Mouse (Mus musculus) heart, adult 2 months (tissue): Measurements from ENCODE around the gene Mapk1. TPM values are rescaled to one million over a fixed set of nuclear protein-coding genes. Genes with fewer than 3 reads are reported as not detected.

ENCODE experiments used
- DNase-seq, 2 experiments: peaks; one replicate each; pipeline ENCODE4 v3.0.0; 2021
- H3K27ac ChIP-seq: fragments of 200-600 bp; 2 replicates; pipeline ENCODE4 v1.8.1; 2022
- H3K27me3 ChIP-seq: fragments of 200-500 bp; 2 replicates; pipeline ENCODE4 v1.6.1; 2012; ENCODE audit warnings: mild to moderate bottlenecking, low read length, inconsistent platforms, mixed read lengths; ENCODE audit not compliant: control insufficient read depth, insufficient read depth
- H3K36me3 ChIP-seq: fragments of 200-500 bp; 2 replicates; pipeline ENCODE4 v1.6.1; 2012; ENCODE audit warnings: low read length, inconsistent platforms; ENCODE audit not compliant: control insufficient read depth, insufficient read depth
- H3K4me1 ChIP-seq: fragments of 200-500 bp; 2 replicates; pipeline ENCODE4 v1.6.1; 2011; ENCODE audit warnings: low read length; ENCODE audit not compliant: control insufficient read depth, insufficient read depth
- H3K4me3 ChIP-seq: fragments of 200-600 bp; 2 replicates; pipeline ENCODE4 v1.8.1; 2022
- H3K79me2 ChIP-seq: fragments of 200-500 bp; replicated peaks from 2 replicates; pipeline ENCODE4 v1.6.1; 2012; ENCODE audit warnings: mild to moderate bottlenecking, inconsistent platforms, low read length, moderate library complexity, mixed read lengths; ENCODE audit not compliant: control insufficient read depth, insufficient read depth
- H3K9ac ChIP-seq: fragments of 200-500 bp; 2 replicates; pipeline ENCODE4 v1.6.1; 2012; ENCODE audit warnings: low read depth, mild to moderate bottlenecking, control low read depth, inconsistent platforms, low read length, mixed read lengths
- CTCF ChIP-seq: fragments of 200-600 bp; IDR thresholded peaks from 2 replicates; pipeline ENCODE4 v1.8.1; 2022; ENCODE audit warnings: antibody characterized with exemption, mild to moderate bottlenecking, moderate library complexity
- EP300 ChIP-seq: fragments of 200-500 bp; IDR thresholded peaks from 2 replicates; pipeline ENCODE4 v1.6.1; 2011; ENCODE audit warnings: low read depth, low read length, control low read depth; ENCODE audit not compliant: insufficient read depth
- POLR2A ChIP-seq: fragments of 200-500 bp; IDR thresholded peaks from 2 replicates; pipeline ENCODE4 v1.6.1; 2011; ENCODE audit warnings: mild to moderate bottlenecking, low read depth, low read length, control low read depth; ENCODE audit not compliant: insufficient read depth
- WGBS: fragments of 180-500 bp; shearing (Covaris S2); methylation state at CpG from one replicate; pipeline ENCODE4 v1.1.7; 2018; 5-methylcytosine and 5-hydroxymethylcytosine counted together
- intact Hi-C: fragments of 180-260 bp; cut with DNase I; formaldehyde crosslinking; loops from one replicate; pipeline ENCODE4 v1.15.1; 2025
- polyA plus RNA-seq: library from polyadenylated mRNA; depleted of rRNA; stranded (reverse); fragments of >200 nt; gene quantifications from 2 replicates; pipeline ENCODE4 v1.2.3, GENCODE M21; 2012; rRNA removed
- total RNA-seq, 2 experiments: library from RNA; stranded (reverse); gene quantifications; 2 replicates each; pipeline ENCODE4 v1.2.3; 2021

The Mapk1 gene
- total and polyA plus RNA-seq, 3 experiments = 56.2 to 115 (median 103) TPM

GRCm38 (mm10) chr16:17096938-17097337 lies 113.8 kb downstream of the Mapk1 start:
- TF ChIP-seq POLR2A (no peak), CTCF (no peak), EP300 (no peak)
- Histone ChIP-seq H3K27me3 (no peaks in the 10 kb centered on the region), H3K36me3 (no peaks in the 10 kb centered on the region), H3K4me3 (no peak overlapping the region), H3K27ac (no peak overlapping the region), H3K9ac (no peak overlapping the region), H3K79me2 (no peaks in the 10 kb centered on the region), H3K4me1 (no peaks in the 10 kb centered on the region)
- intact Hi-C loops = no loop called here
- no peak for DNase-seq
- whole genome bisulfite sequencing = 80% methylated on average over 3 of the region's 3 CpGs

Other genes with a start within 250 kb of the Mapk1 start
- gene Spag6l, start 153.9 kb upstream of the Mapk1 start, total RNA-seq = under 1 TPM in 1 of 2 experiments, not detected in 1; 0.23 TPM
- 0.15 and 0.53 TPM in 2 replicates for gene Spag6l, start 153.9 kb upstream of the Mapk1 start, polyA plus RNA-seq
- gene Igll1, start 119.4 kb upstream of the Mapk1 start, total RNA-seq = not detected
- gene Igll1, start 119.4 kb upstream of the Mapk1 start, polyA plus RNA-seq = not detected in 2 replicates
- gene Top3b, start 112.6 kb upstream of the Mapk1 start, total RNA-seq = 10 to 100 TPM; 23.7 to 24.3 TPM
- 38.1 and 58.7 TPM in 2 replicates for gene Top3b, start 112.6 kb upstream of the Mapk1 start, polyA plus RNA-seq
- gene Vpreb1, start 112.5 kb upstream of the Mapk1 start, total RNA-seq = not detected
- gene Vpreb1, start 112.5 kb upstream of the Mapk1 start, polyA plus RNA-seq = 0.88 TPM in 1 of 2 replicates, not detected in the other
- gene Ppm1f, start 86.9 kb upstream of the Mapk1 start, total RNA-seq = 10 to 100 TPM; 20.9 to 24.6 TPM
- 15.6 and 20.9 TPM in 2 replicates for gene Ppm1f, start 86.9 kb upstream of the Mapk1 start, polyA plus RNA-seq
- gene Ypel1, start 86.3 kb downstream of the Mapk1 start, total RNA-seq = 1 to 10 TPM in 1 of 2 experiments, under 1 TPM in 1; 0.99 to 1.2 TPM
- 0.53 and 1.3 TPM in 2 replicates for gene Ypel1, start 86.3 kb downstream of the Mapk1 start, polyA plus RNA-seq
- 10 to 100 TPM; 33.1 to 39.1 TPM for gene Ppil2, start 127.9 kb downstream of the Mapk1 start, total RNA-seq
- gene Ppil2, start 127.9 kb downstream of the Mapk1 start, polyA plus RNA-seq = 49.3 and 77.6 TPM in 2 replicates
- gene 2610318N02Rik, start 141.8 kb downstream of the Mapk1 start, total RNA-seq = not detected
- gene 2610318N02Rik, start 141.8 kb downstream of the Mapk1 start, polyA plus RNA-seq = 1.1 and 1.3 TPM in 2 replicates
- 10 to 100 TPM; 19.1 to 22.5 TPM for gene Sdf2l1, start 149.0 kb downstream of the Mapk1 start, total RNA-seq
- gene Sdf2l1, start 149.0 kb downstream of the Mapk1 start, polyA plus RNA-seq = 8.9 and 11.6 TPM in 2 replicates
- 1 to 10 TPM; 2.4 to 2.5 TPM for gene Ydjc, start 161.2 kb downstream of the Mapk1 start, total RNA-seq
- gene Ydjc, start 161.2 kb downstream of the Mapk1 start, polyA plus RNA-seq = 1.9 and 3.3 TPM in 2 replicates
- gene Ccdc116, start 163.8 kb downstream of the Mapk1 start, total RNA-seq = under 1 TPM in 1 of 2 experiments, not detected in 1; 0.14 TPM
- gene Ccdc116, start 163.8 kb downstream of the Mapk1 start, polyA plus RNA-seq = 0.35 TPM in 2 replicates
- gene Ube2l3, start 219.3 kb downstream of the Mapk1 start, total RNA-seq = 100 to 1,000 TPM; 102 to 112 TPM
- gene Ube2l3, start 219.3 kb downstream of the Mapk1 start, polyA plus RNA-seq = 55.0 and 74.7 TPM in 2 replicates
- gene Rimbp3, start 225.2 kb downstream of the Mapk1 start, total RNA-seq = under 1 TPM; 0.13 to 0.16 TPM
- 0.09 and 0.14 TPM in 2 replicates for gene Rimbp3, start 225.2 kb downstream of the Mapk1 start, polyA plus RNA-seq